Mouse (Mus musculus) central nervous system, embryonic 11.5 days (tissue): Measurements from ENCODE around the gene 6330409D20Rik. TPM values are rescaled to one million over a fixed set of nuclear protein-coding genes. Genes with fewer than 3 reads are reported as not detected.

Experiments
- polyA plus RNA-seq: library from polyadenylated mRNA; depleted of rRNA; stranded (reverse); fragments of >200 nt; gene quantifications from 2 replicates; pipeline ENCODE4 v1.2.3, GENCODE M21; 2012; rRNA removed

The 6330409D20Rik gene
- 1.4 and 1.5 TPM in 2 replicates for polyA plus RNA-seq

DNA sequence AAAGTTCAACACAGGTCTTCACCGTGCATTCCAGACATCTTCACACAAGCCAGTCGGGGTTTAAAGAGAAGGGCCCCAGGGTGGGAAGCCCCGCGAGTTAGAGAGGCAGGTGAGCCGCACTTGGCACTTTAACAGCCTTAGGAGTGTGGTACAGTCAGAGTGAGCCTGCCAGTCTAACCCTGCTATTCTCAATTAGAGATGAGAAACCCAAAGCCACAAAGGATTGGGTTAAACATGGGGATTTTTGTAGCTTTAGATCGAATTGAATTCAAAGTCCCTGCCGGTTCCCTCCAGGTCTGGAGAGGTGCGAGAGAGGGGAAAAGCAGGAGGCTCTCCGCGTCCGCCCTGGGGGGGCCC is at the start of gene 6330409D20Rik:
Gene 6330409D20Rik (minus strand): TSS at position 101 of the 357 bp plus-strand sequence.

DNA sequence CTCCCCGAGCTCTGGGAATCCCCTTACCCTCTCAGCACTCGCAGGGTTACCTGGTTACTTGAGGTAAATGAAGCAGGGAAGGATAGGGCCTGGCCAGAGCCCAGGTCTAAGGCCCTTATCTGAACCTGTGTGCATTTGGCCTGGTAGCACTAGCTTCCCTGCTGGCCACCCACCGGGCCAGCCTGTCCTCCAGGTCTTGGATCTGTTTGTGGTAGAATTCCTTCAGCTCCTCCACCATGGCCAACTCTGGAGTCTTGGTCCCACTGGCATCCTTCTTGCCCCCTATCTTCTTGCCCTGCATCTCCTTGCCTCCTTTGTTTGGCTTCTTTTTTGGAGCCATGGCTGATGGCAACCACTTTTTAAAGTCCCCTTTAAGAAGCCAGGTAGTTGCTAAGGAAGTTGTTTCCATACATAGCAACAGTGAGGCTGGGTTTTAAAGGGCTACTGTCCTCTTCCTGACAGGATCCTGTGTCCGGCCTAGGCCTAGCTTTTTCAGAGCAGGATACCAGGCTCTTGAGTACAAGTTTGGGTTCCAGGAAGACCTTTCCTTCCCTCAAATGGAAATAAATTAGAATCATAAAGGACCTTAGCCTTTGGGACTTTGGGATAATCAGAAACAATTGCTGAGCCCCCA is 43.3 kb upstream of the 6330409D20Rik start, which contains the start of gene Cfap157:
Gene Cfap157 (minus strand): TSS at position 381 of the 634 bp plus-strand sequence.

DNA sequence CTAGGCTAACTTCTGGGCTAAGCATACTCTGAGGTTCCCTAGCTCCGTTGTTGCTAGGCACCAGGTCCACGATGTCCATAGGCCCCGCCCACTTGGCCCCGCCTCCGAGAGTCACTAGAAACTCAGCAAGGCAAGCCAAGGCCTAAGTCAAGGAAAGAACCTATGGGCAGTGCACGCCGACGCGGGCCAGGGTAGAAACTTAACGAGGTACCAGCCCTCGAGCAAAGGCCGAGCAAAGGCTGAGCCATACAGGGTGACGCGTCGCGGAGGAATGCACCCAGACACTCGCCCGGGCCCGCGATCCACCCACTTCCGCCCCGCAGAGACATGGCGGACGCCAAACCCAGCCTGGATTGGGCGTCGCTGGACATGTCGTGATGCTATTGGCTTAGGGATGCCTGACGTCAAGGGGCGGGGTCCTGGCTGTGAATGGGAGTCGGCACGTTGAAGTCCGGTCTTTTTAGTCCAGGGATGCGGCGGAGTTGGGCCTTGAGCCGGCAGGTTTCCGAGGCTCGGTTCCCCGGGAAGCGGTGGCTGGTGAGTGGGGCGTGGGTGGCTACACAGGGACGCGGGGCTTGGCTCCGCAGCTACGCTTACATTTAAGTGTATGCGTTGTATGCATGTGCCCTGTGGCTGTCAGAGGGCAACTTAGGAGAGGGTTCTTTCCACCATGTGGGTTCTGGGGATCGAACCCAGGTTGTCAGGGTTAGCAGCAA is 34.7 kb upstream of the 6330409D20Rik start, which contains the start of the genes Ttc16 and Ptrh1:
Gene Ttc16 (minus strand): TSS at position 275 of the 716 bp plus-strand sequence.
Gene Ptrh1 (plus strand): TSS at position 428 of the 716 bp plus-strand sequence.

DNA sequence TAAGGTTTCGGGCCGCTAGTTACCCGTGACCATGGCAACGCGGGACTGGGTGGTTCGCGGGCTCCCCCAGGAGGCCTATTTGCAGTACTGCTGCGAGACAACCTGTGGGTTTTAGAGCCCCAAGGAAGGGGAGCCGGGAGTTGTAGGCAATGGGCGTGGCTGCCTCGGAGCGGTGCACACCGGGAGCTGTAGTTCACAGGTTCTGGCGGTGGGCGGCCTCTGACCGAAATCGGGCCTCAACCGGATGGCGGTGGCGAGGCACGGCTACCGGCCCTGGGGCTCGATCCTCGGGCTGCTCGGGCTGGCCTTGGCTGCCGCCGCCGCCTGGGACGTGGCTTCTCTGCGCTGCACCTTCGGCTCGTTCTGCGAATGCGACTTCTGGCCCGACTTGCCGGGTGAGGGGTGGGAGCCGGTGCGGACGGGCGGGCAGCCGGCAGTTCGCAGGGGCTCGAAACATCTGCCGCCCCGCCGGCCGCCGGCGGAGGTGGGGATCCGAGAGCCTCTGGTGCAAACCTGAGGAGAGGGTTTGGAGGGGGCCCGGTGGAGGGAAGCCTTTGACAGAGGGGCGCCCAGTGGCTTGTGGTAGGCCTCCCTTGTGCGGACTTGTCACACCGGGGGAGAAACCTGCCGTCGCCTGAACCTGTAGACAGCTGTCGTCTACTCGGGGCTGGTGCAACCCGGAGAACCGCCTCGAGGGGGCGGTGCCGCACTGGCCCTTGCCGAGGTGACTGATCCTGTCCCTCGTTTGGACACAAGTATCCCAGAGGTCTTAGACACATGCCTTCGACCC is 16.4 kb upstream of the 6330409D20Rik start, which contains the start of gene Tor2a:
Gene Tor2a (plus strand): TSS at position 179 of the 790 bp plus-strand sequence.

DNA sequence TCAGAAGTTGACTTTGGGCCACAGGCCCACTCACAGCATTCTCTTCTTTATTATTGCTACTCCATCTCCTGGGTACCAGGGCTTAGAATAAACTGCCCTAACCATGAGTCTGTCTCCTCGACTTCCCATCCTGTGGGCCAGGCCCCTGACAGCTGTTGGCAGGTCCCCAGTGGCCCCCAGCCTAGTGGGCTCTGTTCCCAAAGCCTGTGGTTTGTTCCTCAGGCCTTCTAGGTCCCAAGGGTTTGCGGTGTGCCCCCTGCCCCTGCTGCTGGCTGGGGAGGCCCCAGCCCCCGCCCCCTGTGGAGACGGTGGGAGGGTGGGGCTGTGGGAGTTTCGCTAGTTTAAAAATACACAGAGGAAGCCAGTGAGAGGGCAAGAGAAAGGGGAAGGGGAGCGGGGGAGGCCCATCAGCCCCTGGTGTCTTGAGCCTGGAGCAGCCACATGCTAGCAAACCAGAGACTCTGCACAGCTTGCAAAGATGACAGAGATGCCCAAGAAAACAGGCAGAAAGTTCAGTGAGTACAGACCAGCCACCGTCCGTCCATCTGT is 20.1 kb downstream of the 6330409D20Rik start, which contains the start of gene Sh2d3c:
Gene Sh2d3c (plus strand): TSS at position 375 of the 549 bp plus-strand sequence.

DNA sequence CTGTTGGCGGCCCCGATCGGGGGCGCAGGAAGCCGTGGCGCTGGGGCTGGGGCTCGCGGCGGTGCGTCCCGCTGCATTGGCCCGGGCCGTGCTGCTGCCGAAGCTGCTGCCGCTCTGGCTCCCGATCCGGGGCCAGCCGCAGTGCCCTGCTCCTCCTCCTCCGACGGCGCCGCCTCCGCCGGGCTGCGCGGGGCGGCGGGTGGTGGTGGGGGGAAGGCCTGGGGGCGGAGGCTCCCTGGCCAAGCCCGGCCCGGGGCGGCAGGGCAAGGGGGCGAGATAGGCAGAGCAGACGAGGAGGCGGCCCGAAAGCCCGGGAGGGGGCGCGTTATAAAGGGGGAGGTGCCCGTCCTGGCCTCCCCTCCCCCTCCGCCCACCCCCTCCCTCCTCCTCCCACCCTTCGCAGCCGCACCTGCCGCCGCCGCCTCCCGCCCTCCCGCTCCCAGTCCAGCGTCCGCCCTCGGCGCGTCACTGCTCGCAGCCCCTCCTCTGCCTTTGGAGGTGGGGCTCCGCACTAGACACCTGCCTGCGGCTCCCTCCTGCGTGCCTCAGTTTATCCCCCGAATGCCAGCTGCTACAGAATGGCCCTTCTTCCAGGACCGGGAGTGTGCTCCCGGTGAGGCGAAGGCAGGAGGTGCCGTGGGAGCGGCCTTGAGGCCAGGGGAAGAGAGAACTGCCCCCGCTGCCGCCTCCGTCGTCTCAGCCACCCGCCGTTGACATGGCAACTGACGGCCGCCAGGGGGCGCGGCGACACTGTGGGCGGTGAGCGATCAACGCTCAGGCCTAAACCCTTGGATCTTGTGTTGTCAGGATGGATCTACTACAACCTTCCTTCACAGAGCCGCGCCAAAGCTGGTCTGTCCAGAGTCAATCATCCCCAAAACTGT is 27.6 kb downstream of the 6330409D20Rik start, which contains the start of gene Cdk9:
Gene Cdk9 (minus strand): TSS at position 143 of the 884 bp plus-strand sequence.

DNA sequence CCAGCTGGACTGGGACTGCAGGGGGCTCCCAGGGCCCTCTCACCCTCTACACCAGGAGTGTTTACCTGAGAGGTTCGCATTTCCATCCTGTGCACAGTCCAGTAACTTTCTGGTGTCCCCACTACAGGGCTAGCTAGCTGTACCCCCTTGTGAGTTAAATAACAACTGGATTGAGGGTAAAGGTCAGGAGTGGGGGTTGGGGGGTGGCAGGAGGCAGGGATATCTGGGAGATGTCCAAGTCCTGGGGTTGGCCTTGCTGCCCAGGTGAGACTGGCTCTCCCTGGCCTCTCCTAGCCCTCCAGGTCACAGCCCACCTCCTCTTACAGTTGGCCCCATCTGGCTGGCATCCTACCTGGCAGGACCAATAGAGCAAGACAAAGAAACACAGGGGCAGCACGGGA is 36.8 kb downstream of the 6330409D20Rik start, which contains the start of gene Fpgs:
Gene Fpgs (minus strand): TSS at position 125 of the 401 bp plus-strand sequence.

Other genes starting within 250 kb of the 6330409D20Rik start
- 9.0 and 12.9 TPM in 2 replicates for gene Fam102a, start 205.7 kb downstream of the 6330409D20Rik start, polyA plus RNA-seq
- gene Dpm2, start 170.2 kb downstream of the 6330409D20Rik start, polyA plus RNA-seq: 56.0 and 109 TPM in 2 replicates
- 3.0 and 4.0 TPM in 2 replicates for gene Pip5kl1, start 166.2 kb downstream of the 6330409D20Rik start, polyA plus RNA-seq
- 0.17 TPM in 1 of 2 replicates, not detected in the other for gene 9430097D07Rik, start 165.3 kb downstream of the 6330409D20Rik start, polyA plus RNA-seq
- gene St6galnac4, start 153.9 kb downstream of the 6330409D20Rik start, polyA plus RNA-seq: 11.2 and 17.1 TPM in 2 replicates
- gene St6galnac6, start 141.3 kb downstream of the 6330409D20Rik start, polyA plus RNA-seq: 11.2 and 18.9 TPM in 2 replicates
- 16.9 and 20.1 TPM in 2 replicates for gene Ak1, start 119.3 kb downstream of the 6330409D20Rik start, polyA plus RNA-seq
- 12.2 and 24.3 TPM in 2 replicates for gene Eng, start 94.4 kb downstream of the 6330409D20Rik start, polyA plus RNA-seq
- gene Fpgs, start 36.9 kb downstream of the 6330409D20Rik start, polyA plus RNA-seq: 33.0 and 37.9 TPM in 2 replicates
- 172 and 189 TPM in 2 replicates for gene Cdk9, start 27.9 kb downstream of the 6330409D20Rik start, polyA plus RNA-seq
- gene Sh2d3c, start 20.0 kb downstream of the 6330409D20Rik start, polyA plus RNA-seq: 17.9 and 30.9 TPM in 2 replicates
- gene Tor2a, start 16.2 kb upstream of the 6330409D20Rik start, polyA plus RNA-seq: 53.3 and 64.5 TPM in 2 replicates
- gene Ttc16, start 34.6 kb upstream of the 6330409D20Rik start, polyA plus RNA-seq: 0.54 and 0.72 TPM in 2 replicates
- 8.9 and 13.2 TPM in 2 replicates for gene Ptrh1, start 34.8 kb upstream of the 6330409D20Rik start, polyA plus RNA-seq
- 0.20 and 0.28 TPM in 2 replicates for gene Cfap157, start 43.4 kb upstream of the 6330409D20Rik start, polyA plus RNA-seq
- 39.4 and 42.9 TPM in 2 replicates for gene Stxbp1, start 106.2 kb upstream of the 6330409D20Rik start, polyA plus RNA-seq
- gene Fam129b, start 135.1 kb upstream of the 6330409D20Rik start, polyA plus RNA-seq: 22.8 and 32.0 TPM in 2 replicates
- gene Rpl12, start 220.5 kb upstream of the 6330409D20Rik start, polyA plus RNA-seq: 1,268 and 1,847 TPM in 2 replicates
- 15.1 TPM in 2 replicates for gene Lrsam1, start 220.6 kb upstream of the 6330409D20Rik start, polyA plus RNA-seq
- gene Slc2a8, start 241.1 kb upstream of the 6330409D20Rik start, polyA plus RNA-seq: 12.7 and 18.4 TPM in 2 replicates